12 mouse cellular contexts compared by ENCODE assay signal in genomic region chr10:91158442-91158841, GRCm38 (mm10). TPM values are rescaled to one million over a fixed set of nuclear protein-coding genes. Genes with fewer than 3 reads are reported as not detected.
DNase-seq lines count a peak whose midpoint lies in the region; ATAC-seq and TF ChIP-seq lines count a peak whose summit lies in the region.
"Had no signal": no experiment of that assay in that cellular context is flagged by ENCODE, and none has a peak within 500 bp of the region (broad histone marks: within the 10 kb centered on the region; RNA-seq: fewer than 3 reads in every experiment).

No protein-coding gene starts in this region.

- 0 out of 2 replicates have a peak overlapping the region, but pooled peaks have one; percentile 9 for H3K27ac ChIP-seq in lung, postnatal 0 days (ENCODE audit: low read length)
- no peak overlapping the region for H3K27ac ChIP-seq in stomach, embryonic 14.5 days (ENCODE audit: low read length)
- H3K27ac ChIP-seq: hindbrain, embryonic 12.5 days; limb, embryonic 13.5 days had no signal

- intact Hi-C loops in left cerebral cortex, postnatal 36 days (cut with DNase I), result no loop called here

- H3K27me3 ChIP-seq in lung, postnatal 0 days (replicated peaks; ENCODE audit: insufficient read depth, low read length), result no peaks in the 10 kb centered on the region
- H3K27me3 ChIP-seq in stomach, embryonic 14.5 days (ENCODE audit: control insufficient read depth, insufficient read depth, low read length), result no peaks in the 10 kb centered on the region
- H3K27me3 ChIP-seq: hindbrain, embryonic 12.5 days; limb, embryonic 13.5 days had no signal

- 58% methylated on average over 8 of the region's 8 CpGs for WGBS in lung, postnatal 0 days
- WGBS in stomach, embryonic 14.5 days, result 72% methylated on average over 8 of the region's 8 CpGs

- H3K9ac ChIP-seq in lung, postnatal 0 days (replicated peaks; ENCODE audit: low read depth), result no peak overlapping the region
- no peak overlapping the region for H3K9ac ChIP-seq in stomach, embryonic 14.5 days (replicated peaks; ENCODE audit: low read depth, low read length)
- H3K9ac ChIP-seq: hindbrain, embryonic 12.5 days; limb, embryonic 13.5 days had no signal

- TF ChIP-seq CTCF in lung, postnatal 0 days (IDR thresholded peaks at IDR 0.05), result no peak

- no peak for TF ChIP-seq EP300 in lung, postnatal 0 days (IDR thresholded peaks at IDR 0.05)

- no peak overlapping the region for H3K4me2 ChIP-seq in lung, postnatal 0 days (replicated peaks; ENCODE audit: low read depth, low read length)
- H3K4me2 ChIP-seq in stomach, embryonic 14.5 days (replicated peaks; ENCODE audit: low read depth, low read length), result no peak overlapping the region
- H3K4me2 ChIP-seq: hindbrain, embryonic 12.5 days; limb, embryonic 13.5 days had no signal

- H3K4me3 ChIP-seq in lung, postnatal 0 days (ENCODE audit: low read depth, low read length), result no peak overlapping the region
- no peak overlapping the region for H3K4me3 ChIP-seq in stomach, embryonic 14.5 days (ENCODE audit: low read depth, low read length)
- H3K4me3 ChIP-seq: hindbrain, embryonic 12.5 days; limb, embryonic 13.5 days had no signal

- H3K4me1 ChIP-seq in lung, postnatal 0 days (ENCODE audit: insufficient read depth, low read depth, low read length), result no peaks in the 10 kb centered on the region
- no peaks in the 10 kb centered on the region for H3K4me1 ChIP-seq in stomach, embryonic 14.5 days (ENCODE audit: control insufficient read depth, insufficient read depth, low read length)
- H3K4me1 ChIP-seq: hindbrain, embryonic 12.5 days; limb, embryonic 13.5 days had no signal

- peaks cover 21% of the 10 kb centered on the region for H3K36me3 ChIP-seq in lung, postnatal 0 days (ENCODE audit: insufficient read depth, low read length)
- peaks cover 92% of the 10 kb centered on the region for H3K36me3 ChIP-seq in stomach, embryonic 14.5 days (ENCODE audit: control insufficient read depth, insufficient read depth, low read length)

- ATAC-seq in lung, postnatal 0 days, result peak; percentile 35; the same call in 1 of the 2 replicates
- 0 out of 2 replicates have a peak, but pooled peaks have one; percentile 33 for ATAC-seq in stomach, embryonic 14.5 days (ENCODE audit: insufficient number of reproducible peaks, insufficient read depth, low FRiP score, low read depth)

- DNase-seq in heart, adult 11 months, result peak; percentile 91
- no peak for DNase-seq in heart, adult 8-10 months (ENCODE audit: low spot score)
- DNase-seq in lung, postnatal 0 days (ENCODE audit: low spot score), result peak; percentile 10
- DNase-seq in lung, postnatal 25 days (ENCODE audit: low spot score), result no peak
- DNase-seq in adrenal gland, postnatal 36 days, result peak; percentile 54 to 59
- DNase-seq in thymus, postnatal 10 days (ENCODE audit: low spot score in 2 of 2), result no peak
- no peak for DNase-seq in left cerebral cortex, postnatal 36 days (ENCODE audit: low spot score in 2 of 2)
- DNase-seq: cerebellum, postnatal 10 days; gastrocnemius, postnatal 10 days had no signal

- H3K9me3 ChIP-seq in lung, postnatal 0 days (ENCODE audit: low read length), result no peaks in the 10 kb centered on the region
- no peaks in the 10 kb centered on the region for H3K9me3 ChIP-seq in stomach, embryonic 14.5 days (ENCODE audit: control insufficient read depth, low read depth, low read length)
- H3K9me3 ChIP-seq: hindbrain, embryonic 12.5 days; limb, embryonic 13.5 days had no signal

RNA-seq across cellular contexts. Expression of gene Tmpo, which starts 22.7 kb away (rescaled TPM):
- 10 to 100 TPM; 36.7 to 45.0 (median 41.1) TPM for total RNA-seq in heart, adult 8-10 months (2022)
- 53.3 and 67.4 TPM in 2 replicates for polyA plus RNA-seq in lung, postnatal 0 days (2015; fragmentation: Nextera tagmentation; extraction: Ambion mirVana)
- total RNA-seq in adrenal gland, postnatal 36 days (2021), result 100 to 1,000 TPM in 1 of 2 experiments, 10 to 100 TPM in 1; 95.1 to 105 TPM
- polyA plus RNA-seq in stomach, embryonic 14.5 days (2014; fragmentation: Nextera tagmentation; extraction: Ambion mirVana), result 236 and 261 TPM in 2 replicates
- 10 to 100 TPM; 34.6 to 41.3 TPM for total RNA-seq in left cerebral cortex, postnatal 36 days (2021)

RNA-seq across cellular contexts. Expression of gene Slc25a3, which starts 34.6 kb away (rescaled TPM):
- total RNA-seq in heart, adult 8-10 months (2022), result 1,000 to 10,000 TPM; 2,608 to 2,760 (median 2,679) TPM
- 336 and 358 TPM in 2 replicates for polyA plus RNA-seq in lung, postnatal 0 days (2015; fragmentation: Nextera tagmentation; extraction: Ambion mirVana)
- 1,000 to 10,000 TPM; 1,091 to 1,914 TPM for total RNA-seq in adrenal gland, postnatal 36 days (2021)
- 501 and 502 TPM in 2 replicates for polyA plus RNA-seq in stomach, embryonic 14.5 days (2014; fragmentation: Nextera tagmentation; extraction: Ambion mirVana)
- 100 to 1,000 TPM; 513 to 539 TPM for total RNA-seq in left cerebral cortex, postnatal 36 days (2021)

Comparison
In these comparisons a context has a peak if more than half of its experiments do, and no peak if none do; other contexts are left out.
1. DNase-seq: peak in heart, adult 11 months (single experiment), lung, postnatal 0 days (single experiment) and adrenal gland, postnatal 36 days (2 of 2); none in heart, adult 8-10 months (single experiment), lung, postnatal 25 days (single experiment), thymus, postnatal 10 days (0 of 2) and left cerebral cortex, postnatal 36 days (0 of 2).